Mouse (Mus musculus) spleen, adult 18-20 months (tissue): Measurements from ENCODE around the gene Negr1.

ENCODE experiments used
- DNase-seq, 2 experiments: peaks; one replicate each; pipeline ENCODE4 v3.0.0; 2022; ENCODE audit warnings: mixed read lengths in 2 of 2

Negr1 gene

GRCm38 (mm10) chr3:157268742-157269141, 707.1 kb downstream of the Negr1 start:
- no peak for DNase-seq

- DNase-seq: no peak
These were observed 710.8 kb downstream of the Negr1 start for GRCm38 (mm10) chr3:157272379-157272778.

GRCm38 (mm10) chr3:157274143-157274542, 712.5 kb downstream of the Negr1 start:
- no peak for DNase-seq

- DNase-seq: no peak
These were observed 718.1 kb downstream of the Negr1 start for GRCm38 (mm10) chr3:157279717-157280116.

GRCm38 (mm10) chr3:157281259-157281658, 719.7 kb downstream of the Negr1 start:
- no peak for DNase-seq

GRCm38 (mm10) chr3:157291286-157291685, 729.7 kb downstream of the Negr1 start:
- DNase-seq: no peak

GRCm38 (mm10) chr3:157297216-157297615, 735.6 kb downstream of the Negr1 start:
- no peak for DNase-seq

- no peak for DNase-seq
These were observed 742.0 kb downstream of the Negr1 start for GRCm38 (mm10) chr3:157303430-157304116.

- DNase-seq: no peak
These were observed 759.5 kb downstream of the Negr1 start for GRCm38 (mm10) chr3:157321081-157321573.

GRCm38 (mm10) chr3:157321834-157322233, 760.2 kb downstream of the Negr1 start:
- no peak for DNase-seq

GRCm38 (mm10) chr3:157334169-157334568, 772.6 kb downstream of the Negr1 start:
- DNase-seq: no peak

GRCm38 (mm10) chr3:157349480-157349879, 787.9 kb downstream of the Negr1 start:
- DNase-seq: no peak

GRCm38 (mm10) chr3:157358905-157359304, 797.3 kb downstream of the Negr1 start:
- DNase-seq: no peak

GRCm38 (mm10) chr3:157359840-157360239, 798.2 kb downstream of the Negr1 start:
- no peak for DNase-seq
